Mouse (Mus musculus) kidney, postnatal 10 days (tissue): ENCODE results near the gene Ccr7.

ENCODE experiments used
- DNase-seq: peaks from one replicate; pipeline ENCODE4 v3.0.0; 2021; ENCODE audit warnings: mixed read lengths

Gene Ccr7

DNA sequence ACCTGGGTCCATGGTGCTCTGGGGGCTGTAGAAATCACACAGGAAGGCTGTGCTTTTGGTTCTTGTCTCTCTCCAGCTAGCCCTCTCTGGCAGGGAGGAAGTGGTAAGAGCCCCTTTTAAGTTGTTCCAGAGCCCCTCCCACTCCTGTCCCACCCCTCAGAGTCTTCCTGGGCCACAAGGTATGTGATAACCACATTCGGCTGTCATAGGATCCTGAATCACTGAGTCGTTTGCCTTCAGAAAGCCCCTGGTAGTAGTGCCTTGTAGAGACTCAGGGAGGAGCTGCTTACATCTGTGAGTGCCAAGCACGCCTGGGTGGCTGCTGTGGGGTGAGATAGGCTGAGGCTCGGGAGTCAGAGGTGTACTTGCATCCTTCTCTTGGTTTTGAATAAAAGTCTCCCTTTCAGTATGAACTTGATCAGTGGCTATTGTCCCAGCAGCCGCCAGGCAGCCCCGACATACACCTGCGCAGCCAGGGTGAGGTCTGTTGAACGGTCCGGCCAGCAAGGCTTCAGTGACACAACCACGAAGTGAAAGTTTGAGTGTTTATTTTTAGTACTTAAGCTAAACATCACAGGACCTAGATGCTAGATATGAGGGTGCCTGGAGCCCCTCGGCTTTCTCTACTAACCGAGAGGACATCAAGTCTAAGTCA, at the start of gene Ccr7:
TSS of gene Ccr7 (minus strand) at position 91 of the 655 bp plus-strand sequence.
- DNase-seq = no peak

DNA sequence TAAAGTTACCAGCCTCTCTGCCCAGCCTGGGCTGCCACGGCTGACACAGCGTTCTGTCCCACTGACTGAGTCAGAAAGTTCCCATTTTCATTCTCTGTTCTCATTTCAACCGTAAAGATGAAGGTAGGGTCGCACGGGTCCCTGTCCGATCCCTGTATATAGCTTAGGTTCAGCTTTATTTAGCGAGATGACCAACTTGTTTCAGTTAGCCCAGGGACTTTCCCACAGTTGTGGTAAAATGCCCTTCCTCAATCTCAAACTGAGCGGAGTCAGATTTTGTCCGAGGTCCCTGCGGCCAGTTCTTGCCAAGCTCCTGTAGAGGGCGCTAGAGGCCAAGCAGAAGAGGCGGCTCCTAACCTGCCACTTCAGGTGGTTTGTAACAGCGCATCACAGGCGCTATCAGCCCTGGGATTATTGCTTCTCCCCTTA, 34.3 kb upstream of the Ccr7 start:
- peak; percentile 69 for DNase-seq

DNA sequence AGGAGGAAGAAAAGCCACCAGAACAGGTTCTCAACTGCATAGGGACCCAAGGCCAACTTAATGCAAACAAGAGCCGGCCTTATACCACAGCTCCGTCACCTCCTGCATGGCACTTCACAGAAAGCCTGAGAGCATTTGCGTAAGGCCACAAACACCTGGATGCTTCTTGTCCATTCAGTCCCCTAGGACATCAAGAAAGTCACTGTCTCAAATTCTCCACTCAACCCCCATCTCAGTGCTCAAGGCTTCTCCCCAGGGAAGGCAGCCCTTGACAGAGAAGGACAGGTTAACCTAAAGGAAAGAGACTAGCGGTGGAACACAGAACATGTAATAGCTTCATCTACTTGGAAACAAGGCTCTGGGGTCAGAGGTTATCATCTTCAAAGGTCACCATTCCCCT, 32.5 kb upstream of the Ccr7 start:
- no peak for DNase-seq

DNA sequence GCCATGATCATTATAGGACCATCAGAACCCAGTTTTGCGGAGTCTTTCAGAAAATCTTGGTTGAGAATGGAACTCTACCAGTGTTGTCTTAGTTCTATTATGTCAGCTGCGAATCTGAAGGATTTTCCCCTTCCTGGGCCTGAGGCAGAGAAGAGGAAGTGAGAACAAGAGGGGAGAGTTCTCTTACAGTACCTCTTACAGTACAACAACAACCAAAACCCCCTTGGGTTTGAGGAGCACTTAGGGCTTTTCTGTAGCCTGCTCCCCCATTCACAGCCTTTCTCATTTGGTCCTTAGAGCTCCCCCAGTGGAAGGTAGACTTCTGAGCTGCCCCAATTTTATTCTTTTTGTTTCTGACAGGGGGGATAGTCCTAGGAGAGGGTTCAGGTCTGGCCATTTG, 32.0 kb upstream of the Ccr7 start:
- DNase-seq = no peak

DNA sequence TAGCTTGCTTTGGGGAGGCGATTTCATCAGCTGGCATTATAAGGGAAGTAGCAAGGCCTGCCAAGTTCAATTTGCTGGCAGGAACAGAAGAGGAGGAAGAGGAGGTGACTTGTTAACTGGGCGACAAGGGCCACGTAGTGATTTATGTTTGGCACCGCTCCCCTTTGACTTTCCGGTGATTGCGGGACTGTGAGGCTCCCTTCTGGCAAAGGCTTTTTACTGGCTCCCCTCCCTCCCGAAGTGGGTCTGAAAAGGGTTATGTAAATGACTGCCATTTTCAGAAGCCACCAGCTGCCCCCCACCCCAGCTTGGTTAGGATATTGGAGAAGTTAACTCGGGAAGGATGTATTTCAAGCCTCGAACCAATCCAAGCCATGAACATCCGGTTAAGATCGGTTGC, 27.7 kb upstream of the Ccr7 start:
- peak; percentile 28 for DNase-seq

DNA sequence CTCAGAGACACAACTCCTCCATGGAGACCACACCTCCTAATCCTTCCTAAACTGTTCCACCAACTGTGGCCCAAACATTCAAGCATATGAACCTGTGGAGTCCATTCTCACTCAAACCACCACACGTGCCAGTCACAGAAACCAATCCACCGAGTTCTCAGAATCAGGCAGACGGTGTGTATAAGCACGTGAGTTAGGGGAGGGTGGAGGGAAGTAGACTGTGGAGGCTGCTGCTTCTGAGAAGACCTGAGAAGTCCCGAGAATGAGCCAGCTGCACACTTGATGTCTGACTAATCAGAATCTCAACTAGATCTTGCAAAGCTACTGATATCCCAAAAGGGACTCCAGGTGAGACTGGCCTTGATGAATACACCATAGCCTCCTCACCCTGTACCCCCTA, 25.2 kb upstream of the Ccr7 start:
- DNase-seq = no peak

- DNase-seq = no peak
Observed at GRCm38 (mm10) chr11:99177925-99178198, 23.0 kb upstream of the Ccr7 start.

DNA sequence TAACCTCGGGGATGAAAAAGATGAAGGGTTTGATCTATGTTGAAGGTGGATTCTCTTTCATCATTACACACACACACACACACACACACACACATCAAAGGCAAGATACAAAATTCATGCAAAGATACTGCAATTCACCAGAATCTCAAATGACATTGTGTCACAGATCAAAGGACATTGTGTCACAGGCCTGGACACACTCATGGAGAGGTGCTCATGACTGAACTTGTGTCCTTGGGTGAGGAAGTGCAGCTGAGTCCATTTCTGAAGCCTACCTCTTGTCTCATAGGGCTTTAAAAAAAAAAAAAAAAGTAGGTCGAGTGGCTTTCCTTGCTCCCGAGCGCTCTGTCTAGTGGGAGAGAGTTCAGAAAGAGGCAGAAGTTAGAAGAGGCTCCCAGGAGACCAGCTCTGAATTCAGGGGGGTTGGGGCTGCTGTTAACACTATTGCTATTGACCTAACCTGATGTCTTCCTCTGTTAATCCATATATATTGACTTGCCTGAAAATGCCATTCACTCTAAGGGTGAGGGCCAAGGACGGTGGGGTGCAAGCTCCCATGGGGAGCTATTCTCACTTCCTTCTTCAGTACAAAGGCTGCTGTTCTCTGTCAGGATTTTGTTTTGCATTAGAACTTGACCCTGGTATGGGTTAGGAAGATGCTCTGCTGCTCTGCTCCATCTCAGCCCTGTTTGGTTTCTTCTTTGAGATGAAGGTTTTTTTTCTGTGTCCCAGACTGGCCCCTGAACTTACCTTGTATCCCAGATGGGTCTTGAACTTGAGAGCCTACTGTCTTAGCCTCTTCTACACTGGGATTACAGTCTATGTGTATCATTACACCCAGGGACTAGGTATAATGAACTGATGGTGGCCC, 22.4 kb upstream of the Ccr7 start:
- no peak for DNase-seq

- no peak for DNase-seq
Observed at GRCm38 (mm10) chr11:99172002-99172401, 17.1 kb upstream of the Ccr7 start.

DNA sequence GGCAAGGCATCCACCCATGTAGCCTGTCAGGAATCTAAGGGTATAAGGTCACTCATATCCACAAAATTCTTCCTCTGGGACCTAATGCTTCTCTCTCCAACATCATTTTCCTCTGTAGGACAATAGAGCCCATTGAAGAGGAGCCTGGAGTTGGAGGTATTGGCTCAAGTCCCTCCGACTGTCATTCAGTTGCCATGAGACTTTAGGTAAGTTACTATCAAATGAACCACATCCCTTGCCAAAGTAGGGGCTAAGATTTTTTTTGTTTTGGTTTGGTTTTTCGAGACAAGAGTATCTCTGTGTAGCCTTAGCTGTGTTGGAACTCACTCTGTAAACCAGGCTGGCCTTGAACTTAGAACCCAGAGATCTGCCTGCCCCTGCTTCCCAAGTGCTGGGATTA, 16.6 kb upstream of the Ccr7 start:
- DNase-seq = no peak

GRCm38 (mm10) chr11:99170547-99171267, 15.8 kb upstream of the Ccr7 start:
- DNase-seq = no peak

DNA sequence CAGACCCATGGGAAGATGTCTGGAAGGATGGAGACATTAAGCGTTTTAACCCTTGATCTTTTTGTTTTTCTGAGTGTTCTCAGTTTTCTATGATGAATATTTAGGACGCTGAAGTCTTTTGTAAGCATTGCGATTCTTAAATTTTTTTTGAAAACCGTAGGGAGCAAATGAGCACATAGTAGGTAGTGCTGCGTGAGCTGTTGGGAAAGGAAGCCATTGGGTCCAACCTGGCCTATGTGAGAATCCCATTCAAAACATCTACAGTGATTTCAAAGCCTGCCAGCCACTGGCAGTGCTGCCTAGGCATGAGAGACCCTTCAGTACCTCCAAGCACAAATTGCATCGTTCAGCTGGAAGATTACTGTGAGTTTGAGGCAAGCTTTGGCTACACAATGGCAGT, 15.1 kb upstream of the Ccr7 start:
- no peak for DNase-seq

DNA sequence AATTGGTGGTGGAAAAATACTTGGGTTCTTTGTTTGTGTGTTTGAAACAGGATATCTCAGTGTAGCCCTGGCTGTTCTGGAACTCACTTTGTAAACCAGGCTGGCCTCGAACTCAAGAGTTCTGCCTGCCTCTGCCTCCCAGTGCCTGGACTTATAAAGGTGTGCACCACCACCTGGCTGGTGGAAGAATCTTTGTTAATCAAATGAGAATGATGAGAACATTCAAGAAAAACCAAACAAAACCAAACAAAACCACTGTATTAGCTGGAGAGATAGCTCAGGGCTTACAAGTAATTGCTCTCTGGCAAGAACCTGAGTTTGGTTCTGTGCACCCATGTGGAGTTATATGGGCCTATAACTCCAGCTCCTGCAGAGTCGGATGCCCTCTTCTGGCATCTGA, 14.6 kb upstream of the Ccr7 start:
- no peak for DNase-seq

- DNase-seq = no peak
Observed at GRCm38 (mm10) chr11:99168030-99168474, 13.2 kb upstream of the Ccr7 start.

GRCm38 (mm10) chr11:99167576-99167975, 12.7 kb upstream of the Ccr7 start:
- DNase-seq = no peak

- DNase-seq = no peak
Observed at GRCm38 (mm10) chr11:99166241-99166640, 11.4 kb upstream of the Ccr7 start.

DNA sequence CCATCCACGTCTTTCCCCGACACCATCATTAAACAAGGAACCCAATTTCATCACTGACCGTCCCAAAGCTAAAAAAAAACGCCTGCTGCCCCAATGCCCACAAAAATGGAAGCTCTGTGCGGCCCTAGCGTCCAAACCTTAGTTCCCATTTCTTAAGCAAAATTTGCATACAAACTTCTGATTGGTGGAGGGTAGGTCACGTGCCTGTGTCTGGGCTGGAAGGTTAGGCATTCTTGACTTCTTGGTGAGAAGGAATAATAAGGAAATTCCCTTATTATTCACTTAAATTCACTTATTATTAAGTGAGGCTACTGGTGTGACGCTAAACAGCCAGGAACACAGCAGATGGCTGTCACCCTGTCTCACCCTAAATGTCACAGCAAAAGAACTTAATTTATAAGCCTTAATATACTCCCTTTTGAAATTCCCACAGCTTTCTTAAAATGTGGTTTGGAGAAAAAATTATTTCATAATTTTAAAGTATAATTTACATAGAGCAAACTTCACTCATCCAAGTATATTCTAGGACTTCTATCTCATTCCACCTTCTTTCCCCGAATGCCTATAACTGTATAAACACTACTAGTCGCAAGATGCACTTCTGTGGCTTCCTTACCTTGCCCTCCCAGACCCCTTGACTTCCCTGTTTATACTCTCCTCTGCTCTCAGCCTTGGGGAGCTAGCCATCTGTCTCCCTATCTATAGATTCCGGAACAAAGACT, 10.3 kb upstream of the Ccr7 start:
- DNase-seq = no peak

DNA sequence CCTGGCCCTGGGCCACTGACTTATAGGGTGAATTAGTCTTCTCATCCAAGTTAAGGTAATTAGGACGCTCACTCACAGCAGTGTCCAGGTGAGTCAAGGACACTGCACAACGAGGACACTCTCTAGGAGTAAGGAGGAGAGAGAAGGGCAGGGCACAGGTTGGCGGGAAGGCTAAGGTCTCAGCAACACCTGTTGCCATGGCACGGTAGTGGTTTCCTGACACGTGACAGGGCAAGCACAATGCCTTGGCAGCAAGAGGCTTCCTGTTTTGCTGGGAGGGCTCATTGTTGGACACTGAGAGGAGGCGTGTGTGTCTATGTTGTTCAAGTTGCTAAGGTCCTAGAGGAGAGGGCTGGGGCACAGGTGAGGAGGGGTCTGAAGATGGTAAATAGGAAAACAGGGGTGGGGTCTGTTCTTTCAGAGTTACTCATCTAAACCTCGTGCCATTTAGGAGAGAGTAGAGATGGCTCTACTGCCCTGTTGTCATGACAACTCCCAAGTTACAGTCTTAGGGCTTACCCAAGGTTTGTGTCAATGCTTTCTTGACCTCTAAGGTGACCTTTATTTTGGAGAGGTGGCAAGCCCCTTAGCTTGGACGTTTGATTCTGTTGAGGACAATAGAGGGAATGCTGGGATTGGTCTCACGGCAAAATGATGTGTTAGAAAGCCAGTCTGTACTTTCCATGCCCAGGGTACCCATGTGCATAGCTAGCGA, 8.3 kb upstream of the Ccr7 start:
- DNase-seq = peak; percentile 27

DNA sequence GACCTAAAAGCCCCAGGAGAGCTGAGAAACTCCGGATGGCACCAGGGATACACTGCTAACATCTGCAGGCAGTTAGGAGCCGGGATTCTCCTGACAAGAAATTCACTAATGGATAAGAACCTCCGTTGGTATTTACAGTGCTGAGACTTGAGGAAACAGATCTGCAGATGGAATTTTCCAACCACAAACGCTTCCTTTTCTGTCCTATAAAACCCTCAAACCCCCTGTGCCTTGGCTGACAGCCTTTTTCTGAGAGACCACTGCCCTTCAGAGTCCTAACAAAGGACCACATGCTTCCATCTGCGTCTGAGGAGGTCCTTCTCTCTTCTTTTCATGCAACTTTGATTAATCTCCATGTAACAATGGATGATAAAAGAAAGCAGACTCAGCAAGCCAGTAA, 6.8 kb upstream of the Ccr7 start:
- no peak for DNase-seq

- no peak for DNase-seq
Observed at GRCm38 (mm10) chr11:99160228-99160627, 5.4 kb upstream of the Ccr7 start.

DNA sequence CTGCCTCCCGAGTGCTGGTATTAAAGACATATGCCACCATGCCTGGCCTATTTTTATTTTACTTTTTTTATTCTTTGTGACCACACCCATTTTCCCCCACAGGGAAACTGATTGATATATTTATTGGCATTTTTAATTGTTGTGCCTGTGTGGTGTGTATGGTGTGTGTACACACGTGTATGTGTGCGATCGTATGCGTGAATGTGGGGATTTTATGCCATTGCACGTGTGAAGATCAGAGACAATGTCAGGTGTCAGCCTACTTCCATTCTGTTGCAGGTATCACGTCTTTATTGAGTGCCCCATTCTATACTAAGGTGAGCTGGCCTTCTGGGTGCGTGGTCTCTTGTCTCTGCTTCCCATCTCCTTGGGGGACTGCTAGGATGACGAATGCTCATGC, 940 bp upstream of the Ccr7 start:
- no peak for DNase-seq
